Mouse (Mus musculus) embryonic facial prominence, embryonic 11.5 days (tissue): ENCODE measurements at regions not wholly inside any gene's neighbourhood (a gene's known extent, or its start where the extent isn't known, plus 50 kb on each side); places are given as distances from the start of the nearest gene placed in this dataset.

Experiments
- ATAC-seq: fragments of 200-750 bp; cut with Nextera tagmentation; replicated peaks from 2 replicates; pipeline ENCODE4 v1.8.0; 2017; ENCODE audit warnings: low read depth; ENCODE audit not compliant: insufficient number of reproducible peaks, low FRiP score, low TSS enrichment
- DNase-seq: peaks from one replicate; pipeline ENCODE4 v3.0.0-alpha.2; 2015; ENCODE audit warnings: low spot score
- H3K27ac ChIP-seq: fragments of 300-500 bp; sonication (generic); replicated peaks from 2 replicates; pipeline ENCODE4 v1.5.1; 2014; ENCODE audit warnings: mild to moderate bottlenecking, low read depth, low read length, control low read depth
- H3K27me3 ChIP-seq: fragments of 300-500 bp; sonication (generic); 2 replicates; pipeline ENCODE4 v1.6.1; 2014; ENCODE audit warnings: mild to moderate bottlenecking, low read length, moderate library complexity, mixed read lengths; ENCODE audit not compliant: control insufficient read depth, insufficient read depth
- H3K36me3 ChIP-seq: fragments of 300-500 bp; sonication (generic); replicated peaks from 2 replicates; pipeline ENCODE4 v1.6.1; 2014; ENCODE audit warnings: low read depth, mild to moderate bottlenecking, low read length, moderate library complexity, mixed read lengths; ENCODE audit not compliant: control insufficient read depth, insufficient read depth
- H3K4me1 ChIP-seq: fragments of 300-500 bp; sonication (generic); 2 replicates; pipeline ENCODE4 v1.6.1; 2014; ENCODE audit warnings: low read length, mixed read lengths; ENCODE audit not compliant: control insufficient read depth, insufficient read depth
- H3K4me2 ChIP-seq: fragments of 300-500 bp; sonication (generic); 2 replicates; pipeline ENCODE4 v1.6.1; 2014; ENCODE audit warnings: low read depth, mild to moderate bottlenecking, control low read depth, low read length, moderate library complexity
- H3K4me3 ChIP-seq: fragments of 300-500 bp; sonication (generic); 2 replicates; pipeline ENCODE4 v1.5.1; 2014; ENCODE audit warnings: low read depth, low read length, control low read depth
- H3K9ac ChIP-seq: fragments of 300-500 bp; sonication (generic); replicated peaks from 2 replicates; pipeline ENCODE4 v1.6.1; 2014; ENCODE audit warnings: mild to moderate bottlenecking, control low read depth, low read length
- H3K9me3 ChIP-seq: fragments of 300-500 bp; sonication (generic); replicated peaks from 2 replicates; pipeline ENCODE4 v1.6.1; 2016; ENCODE audit warnings: mild to moderate bottlenecking, low read length, inconsistent platforms, mixed read lengths; ENCODE audit not compliant: control insufficient read depth
- WGBS: fragments of 180-500 bp; shearing (Covaris S2); extraction: QIAGEN DNeasy Blood & Tissue Kit; methylation state at CpG from one replicate; pipeline ENCODE4 v1.1.7; 2014; 5-methylcytosine and 5-hydroxymethylcytosine counted together

DNA sequence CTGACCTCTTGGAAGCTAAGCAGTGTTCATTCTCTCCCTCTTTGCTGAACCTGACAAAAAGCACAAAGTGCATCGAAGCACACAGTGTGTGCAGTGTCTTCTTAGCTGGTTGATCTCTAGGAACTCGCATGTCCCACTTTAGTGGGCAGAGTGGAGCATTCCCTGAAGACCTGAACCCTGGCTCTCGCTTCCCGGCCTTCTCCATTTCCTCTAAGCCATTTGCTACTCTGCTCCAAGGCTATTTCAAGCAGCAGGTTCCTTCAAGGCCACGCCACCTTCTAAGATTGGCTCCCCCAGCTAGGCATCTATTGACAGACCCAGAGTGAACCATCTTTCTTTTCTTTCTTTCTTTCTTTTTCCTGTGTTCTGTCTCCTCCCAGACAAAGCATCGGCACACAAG, 71.8 kb downstream of the Zfp36l1 start:
- 82% methylated on average over 6 of the region's 6 CpGs for WGBS
- no peaks in the 10 kb centered on the region for H3K4me1 ChIP-seq
- H3K27me3 ChIP-seq = no peaks in the 10 kb centered on the region
- H3K36me3 ChIP-seq = no peaks in the 10 kb centered on the region
- H3K4me2 ChIP-seq = no peak overlapping the region
- H3K4me3 ChIP-seq = no peak overlapping the region
- no peak for DNase-seq
- H3K9me3 ChIP-seq = no peaks in the 10 kb centered on the region
- H3K27ac ChIP-seq = no peak overlapping the region
- no peak for ATAC-seq
- H3K9ac ChIP-seq = no peak overlapping the region

DNA sequence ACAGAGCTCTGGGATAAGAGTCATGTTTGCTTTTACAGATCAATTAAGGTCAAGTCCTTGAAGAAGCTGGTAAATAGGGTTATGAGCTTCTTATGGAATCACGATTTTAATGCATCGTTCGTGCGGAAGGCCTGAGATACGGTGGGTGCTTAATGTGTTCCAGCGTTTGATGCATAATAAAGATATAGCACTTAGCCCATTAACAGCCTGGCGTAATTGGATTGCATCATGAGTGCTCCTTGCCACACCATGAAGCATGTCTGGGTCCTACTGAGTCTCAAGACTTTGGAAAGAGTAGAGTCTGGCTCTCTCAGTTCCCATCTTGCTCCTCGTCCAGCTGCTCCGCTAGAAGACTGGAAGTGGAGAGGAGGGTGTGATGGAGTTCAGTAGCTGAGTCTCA, 72.6 kb downstream of the Zfp36l1 start:
- Histone ChIP-seq H3K9ac (no peak overlapping the region), H3K9me3 (no peaks in the 10 kb centered on the region), H3K4me2 (no peak overlapping the region), H3K27ac (no peak overlapping the region), H3K4me1 (no peaks in the 10 kb centered on the region), H3K27me3 (no peaks in the 10 kb centered on the region), H3K4me3 (no peak overlapping the region), H3K36me3 (no peaks in the 10 kb centered on the region)
- 89% methylated on average over 9 of the region's 9 CpGs for WGBS
- ATAC-seq (no peak), DNase-seq (no peak)

DNA sequence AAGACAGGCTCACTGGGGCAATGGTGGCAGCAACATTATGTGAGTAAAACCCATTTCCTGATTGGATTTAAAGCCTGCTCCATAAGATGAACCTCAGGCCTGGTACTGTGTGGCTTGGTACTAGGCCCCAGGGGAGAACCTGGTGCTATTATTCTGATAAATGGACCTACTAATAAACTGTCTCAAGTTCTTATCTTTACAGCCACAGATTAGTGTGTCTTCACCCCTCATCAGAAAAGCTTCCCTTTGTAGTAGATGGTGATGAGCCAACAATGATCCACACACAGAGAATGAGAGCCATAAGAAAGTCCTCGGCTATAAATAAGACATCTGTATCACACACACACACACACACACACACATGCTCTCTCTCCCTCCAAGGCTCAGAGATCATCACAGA, 73.7 kb downstream of the Zfp36l1 start:
- Histone ChIP-seq H3K36me3 (no peaks in the 10 kb centered on the region), H3K9me3 (no peaks in the 10 kb centered on the region), H3K4me3 (no peak overlapping the region), H3K4me2 (no peak overlapping the region), H3K9ac (no peak overlapping the region), H3K27ac (no peak overlapping the region), H3K4me1 (no peaks in the 10 kb centered on the region), H3K27me3 (no peaks in the 10 kb centered on the region)
- no peak for ATAC-seq
- no peak for DNase-seq
- 95% methylated on average over 1 of the region's 1 CpGs for WGBS

DNA sequence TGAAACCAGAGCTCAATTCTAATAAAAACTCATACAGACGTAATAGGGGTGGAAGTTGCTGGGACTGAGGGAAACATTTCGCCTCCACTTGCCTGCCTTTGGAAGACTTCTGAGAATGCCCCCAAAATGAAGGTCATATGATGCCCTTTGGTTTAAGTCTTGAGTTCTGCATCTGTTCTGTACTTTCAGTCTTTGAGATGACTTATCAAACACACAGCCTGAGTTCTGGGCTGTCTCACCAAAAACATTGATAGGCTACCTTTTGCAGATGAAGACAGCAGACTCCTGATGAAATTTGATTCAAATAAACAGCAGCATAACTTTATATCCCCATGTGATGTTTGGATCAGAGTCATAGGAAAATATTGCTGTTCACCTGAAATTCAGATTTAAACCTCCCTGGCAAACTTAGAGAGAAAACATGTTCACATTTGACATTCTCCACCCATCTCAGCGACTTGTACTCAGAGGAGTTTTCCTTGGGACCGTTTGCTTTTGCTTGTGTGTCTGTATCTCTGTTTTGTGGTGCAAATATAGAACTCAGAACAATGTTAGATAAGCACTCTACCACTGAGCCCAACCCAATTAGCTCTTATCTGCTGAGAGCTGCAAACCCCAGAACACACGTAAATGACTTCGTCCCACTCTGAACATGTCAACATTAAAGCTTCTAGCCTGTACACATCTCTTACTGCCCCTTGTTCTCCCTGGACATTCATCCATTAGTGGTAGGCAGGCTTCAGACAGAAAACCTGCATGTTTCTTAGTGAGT, 77.1 kb downstream of the Zfp36l1 start:
- DNase-seq = no peak
- WGBS = 82% methylated on average over 6 of the region's 6 CpGs
- Histone ChIP-seq H3K27ac (no peak overlapping the region), H3K9me3 (no peaks in the 10 kb centered on the region), H3K9ac (no peak overlapping the region), H3K27me3 (no peaks in the 10 kb centered on the region), H3K4me2 (no peak overlapping the region), H3K4me1 (no peaks in the 10 kb centered on the region), H3K36me3 (no peaks in the 10 kb centered on the region), H3K4me3 (no peak overlapping the region)
- no peak for ATAC-seq

DNA sequence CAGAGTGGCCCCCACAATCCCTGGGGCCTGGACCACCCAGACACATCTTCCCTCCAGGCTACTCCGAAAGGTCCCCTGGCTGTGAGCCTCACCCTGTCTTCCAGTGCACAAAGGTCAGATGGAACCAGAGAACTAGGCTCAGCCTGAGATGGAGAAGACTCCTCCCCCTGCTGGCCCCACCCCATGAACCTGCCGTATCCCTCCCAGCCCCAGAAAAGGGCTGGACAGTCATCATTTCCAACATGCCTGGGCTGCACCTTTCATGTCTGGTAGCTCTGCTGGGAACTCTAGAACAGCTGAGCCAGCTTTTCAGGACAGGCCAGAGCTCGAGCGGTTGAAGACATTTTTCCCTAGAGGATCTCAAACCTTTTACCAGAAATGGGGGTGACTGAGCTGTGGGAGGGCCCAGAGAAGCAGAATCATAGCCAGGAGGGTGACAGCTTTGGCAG, 77.8 kb downstream of the Zfp36l1 start:
- Histone ChIP-seq H3K36me3 (no peaks in the 10 kb centered on the region), H3K4me1 (no peaks in the 10 kb centered on the region), H3K27me3 (no peaks in the 10 kb centered on the region), H3K4me2 (no peak overlapping the region), H3K4me3 (no peak overlapping the region), H3K27ac (no peak overlapping the region), H3K9me3 (no peaks in the 10 kb centered on the region), H3K9ac (no peak overlapping the region)
- DNase-seq = no peak
- 49% methylated on average over 4 of the region's 4 CpGs for WGBS
- ATAC-seq = no peak

DNA sequence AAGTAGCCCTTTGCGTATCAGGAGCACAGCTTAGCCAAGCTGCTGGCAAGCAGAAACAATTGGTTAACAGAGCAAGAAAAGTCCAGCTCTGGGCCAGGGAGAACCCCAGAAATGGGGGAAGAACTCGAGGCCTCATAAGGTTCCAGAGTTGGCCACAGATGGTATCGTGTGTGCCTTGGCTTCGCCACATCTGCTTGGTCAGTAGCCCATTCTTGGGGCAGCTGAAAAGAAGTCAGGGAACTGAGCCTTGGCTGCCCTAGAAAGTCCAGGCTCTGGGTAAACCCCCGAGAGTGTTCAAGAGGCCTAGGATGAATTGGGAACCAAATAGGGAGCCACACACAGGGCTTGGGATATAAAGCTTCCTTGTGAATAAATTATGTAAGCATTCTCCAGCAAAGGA, 78.7 kb downstream of the Zfp36l1 start:
- no peaks in the 10 kb centered on the region for H3K36me3 ChIP-seq
- no peak overlapping the region for H3K9ac ChIP-seq
- no peaks in the 10 kb centered on the region for H3K9me3 ChIP-seq
- H3K27me3 ChIP-seq = no peaks in the 10 kb centered on the region
- H3K27ac ChIP-seq = no peak overlapping the region
- WGBS = 85% methylated on average over 5 of the region's 5 CpGs
- ATAC-seq (no peak), DNase-seq (no peak)
- H3K4me1 ChIP-seq = no peaks in the 10 kb centered on the region
- no peak overlapping the region for H3K4me3 ChIP-seq
- H3K4me2 ChIP-seq = no peak overlapping the region

DNA sequence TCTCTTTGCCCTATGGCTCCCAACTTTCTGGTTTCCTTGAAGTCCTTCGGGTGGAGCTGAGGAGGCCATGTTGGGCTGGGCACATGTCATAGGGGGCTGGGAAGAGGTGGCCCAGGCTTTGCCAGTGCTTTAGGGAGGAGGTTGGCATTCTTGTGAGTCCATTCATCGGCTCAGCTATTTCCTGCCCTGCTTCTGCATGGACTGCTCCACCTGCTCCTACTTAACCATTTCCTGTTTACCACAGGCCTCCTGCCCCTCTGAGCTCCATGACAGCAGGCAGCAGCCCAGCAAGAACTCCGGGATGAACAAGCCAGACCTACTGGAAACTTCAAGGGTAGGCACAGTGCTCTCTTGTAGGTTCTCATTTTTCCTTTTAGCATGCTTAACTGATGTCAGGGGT, 80.3 kb downstream of the Zfp36l1 start:
- no peak overlapping the region for H3K4me3 ChIP-seq
- H3K9me3 ChIP-seq = no peaks in the 10 kb centered on the region
- H3K4me1 ChIP-seq = no peaks in the 10 kb centered on the region
- no peak; the same call in 1 of the 2 replicates for ATAC-seq
- no peaks in the 10 kb centered on the region for H3K27me3 ChIP-seq
- H3K27ac ChIP-seq = no peak overlapping the region
- no peaks in the 10 kb centered on the region for H3K36me3 ChIP-seq
- 38% methylated on average over 3 of the region's 3 CpGs for WGBS
- no peak overlapping the region for H3K9ac ChIP-seq
- no peak for DNase-seq
- H3K4me2 ChIP-seq = no peak overlapping the region

DNA sequence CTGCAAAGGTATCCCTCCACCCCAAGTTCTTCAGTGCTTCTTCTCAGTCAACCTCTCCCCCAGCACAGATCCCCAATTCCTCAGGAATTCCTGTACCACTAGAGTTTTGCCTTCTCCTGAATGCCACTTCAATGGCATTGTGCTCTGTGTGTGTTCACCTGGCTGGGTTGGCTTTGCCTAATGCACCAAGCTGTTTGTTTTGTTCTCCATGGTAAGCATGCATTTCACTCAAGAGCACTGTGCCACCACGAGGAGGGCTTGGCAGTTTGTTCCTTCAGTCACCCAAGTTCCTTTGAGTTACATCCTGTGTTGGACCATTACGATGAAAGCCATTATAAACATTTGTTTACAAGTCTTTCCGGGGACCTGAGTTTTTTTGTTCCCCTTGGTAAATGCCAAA, 84.5 kb downstream of the Zfp36l1 start:
- no peak overlapping the region for H3K4me3 ChIP-seq
- ATAC-seq (no peak), DNase-seq (no peak)
- H3K4me2 ChIP-seq = no peak overlapping the region
- no peaks in the 10 kb centered on the region for H3K9me3 ChIP-seq
- H3K4me1 ChIP-seq = peaks cover 8% of the 10 kb centered on the region; the same call in 1 of the 2 replicates
- WGBS = 83% methylated on average over 3 of the region's 3 CpGs
- no peaks in the 10 kb centered on the region for H3K27me3 ChIP-seq
- H3K27ac ChIP-seq = no peak overlapping the region
- no peak overlapping the region for H3K9ac ChIP-seq
- no peaks in the 10 kb centered on the region for H3K36me3 ChIP-seq
